ENCODE assay signal across 14 mouse cellular contexts in the genomic region with DNA sequence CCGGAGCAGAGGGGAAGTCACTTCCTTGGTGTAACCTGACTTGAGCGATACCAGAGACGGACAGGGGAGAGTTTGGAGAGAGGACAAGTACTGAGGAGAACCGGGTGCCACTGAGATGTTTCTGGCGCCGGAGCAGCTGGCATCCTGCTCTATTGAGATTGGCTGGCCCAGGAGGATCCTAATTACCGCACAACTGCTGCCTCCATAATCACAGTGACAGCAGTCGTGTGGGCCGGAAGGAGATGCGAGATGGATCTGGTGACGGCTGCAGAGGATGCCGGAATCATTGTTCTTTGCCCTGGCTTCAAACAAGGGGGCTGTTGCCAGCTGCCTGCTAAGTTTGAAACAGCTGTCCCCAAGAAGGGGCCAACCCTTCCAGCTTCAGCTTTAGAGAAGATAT.
DNase-seq lines count a peak whose midpoint lies in the region; ATAC-seq and TF ChIP-seq lines count a peak whose summit lies in the region.
"Had no signal": no experiment of that assay in that cellular context is flagged by ENCODE, and none has a peak within 500 bp of the region (broad histone marks: within the 10 kb centered on the region; RNA-seq: fewer than 3 reads in every experiment).

No protein-coding gene starts in this region.

- ATAC-seq in forebrain, embryonic 15.5 days (replicated peaks) = 0 out of 2 replicates have a peak, but pooled peaks have one; percentile 41
- ATAC-seq in forebrain, embryonic 12.5 days (ENCODE audit: low FRiP score) = no peak
- ATAC-seq in hindbrain, postnatal 0 days = peak; percentile 84
- no peak for ATAC-seq in hindbrain, embryonic 11.5 days (ENCODE audit: low FRiP score)

- H3K9me3 ChIP-seq in forebrain, embryonic 15.5 days = no peaks in the 10 kb centered on the region
- H3K9me3 ChIP-seq in forebrain, embryonic 12.5 days = no peaks in the 10 kb centered on the region
- H3K9me3 ChIP-seq in hindbrain, postnatal 0 days (ENCODE audit: low read length) = no peaks in the 10 kb centered on the region
- no peaks in the 10 kb centered on the region for H3K9me3 ChIP-seq in hindbrain, embryonic 11.5 days (ENCODE audit: control insufficient read depth, low read length)
- H3K9me3 ChIP-seq: embryonic facial prominence, embryonic 12.5 days; G1E; heart, embryonic 13.5 days; limb, embryonic 15.5 days; midbrain, embryonic 10.5 days had no signal

- no peak overlapping the region for H3K27ac ChIP-seq in forebrain, embryonic 15.5 days (replicated peaks)
- H3K27ac ChIP-seq in forebrain, embryonic 12.5 days = no peak overlapping the region
- H3K27ac ChIP-seq in hindbrain, postnatal 0 days = no peak overlapping the region
- H3K27ac ChIP-seq in hindbrain, embryonic 11.5 days (ENCODE audit: low read depth, low read length) = no peak overlapping the region
- H3K27ac ChIP-seq: embryonic facial prominence, embryonic 12.5 days; heart, embryonic 13.5 days; limb, embryonic 15.5 days; midbrain, embryonic 10.5 days had no signal

- no peak for TF ChIP-seq CTCF in hindbrain, postnatal 0 days (IDR thresholded peaks at IDR 0.05; ENCODE audit: low read depth)

- DNase-seq in hindbrain, postnatal 0 days (ENCODE audit: low spot score) = peak; percentile 72
- no peak for DNase-seq in hindbrain, embryonic 11.5 days (ENCODE audit: low spot score)
- DNase-seq in right cerebral cortex, postnatal 10 days (ENCODE audit: low spot score in 2 of 2) = peak; percentile 54 to 55
- DNase-seq in right cerebral cortex, postnatal 36 days (ENCODE audit: low spot score in 2 of 2) = no peak
- no peak for DNase-seq in spleen, adult 12 weeks (ENCODE audit: low spot score)
- DNase-seq in adrenal gland, adult 18-20 months (ENCODE audit: low spot score in 2 of 2) = no peak
- DNase-seq: cerebellum, adult 9-10 months had no signal

- no peak overlapping the region for H3K4me3 ChIP-seq in forebrain, embryonic 15.5 days
- no peak overlapping the region for H3K4me3 ChIP-seq in forebrain, embryonic 12.5 days (replicated peaks)
- H3K4me3 ChIP-seq in hindbrain, postnatal 0 days (ENCODE audit: low read length) = no peak overlapping the region
- no peak overlapping the region for H3K4me3 ChIP-seq in hindbrain, embryonic 11.5 days (ENCODE audit: low read depth, low read length)
- H3K4me3 ChIP-seq: embryonic facial prominence, embryonic 12.5 days; heart, embryonic 13.5 days; limb, embryonic 15.5 days; midbrain, embryonic 10.5 days had no signal

- H3K4me2 ChIP-seq in forebrain, embryonic 15.5 days (replicated peaks) = no peak overlapping the region
- no peak overlapping the region for H3K4me2 ChIP-seq in forebrain, embryonic 12.5 days
- H3K4me2 ChIP-seq in hindbrain, postnatal 0 days (ENCODE audit: low read depth, low read length) = 0 out of 2 replicates have a peak overlapping the region, but pooled peaks have one; percentile 18
- no peak overlapping the region for H3K4me2 ChIP-seq in hindbrain, embryonic 11.5 days (replicated peaks; ENCODE audit: low read depth, low read length)
- H3K4me2 ChIP-seq: embryonic facial prominence, embryonic 12.5 days; heart, embryonic 13.5 days; limb, embryonic 15.5 days had no signal

- no peak overlapping the region for H3K9ac ChIP-seq in forebrain, embryonic 15.5 days (replicated peaks)
- no peak overlapping the region for H3K9ac ChIP-seq in forebrain, embryonic 12.5 days
- H3K9ac ChIP-seq in hindbrain, postnatal 0 days (replicated peaks; ENCODE audit: low read length) = no peak overlapping the region
- H3K9ac ChIP-seq in hindbrain, embryonic 11.5 days (ENCODE audit: low read depth, low read length) = no peak overlapping the region
- H3K9ac ChIP-seq: embryonic facial prominence, embryonic 12.5 days; heart, embryonic 13.5 days; limb, embryonic 15.5 days had no signal

- no peaks in the 10 kb centered on the region for H3K36me3 ChIP-seq in forebrain, embryonic 15.5 days
- no peaks in the 10 kb centered on the region for H3K36me3 ChIP-seq in forebrain, embryonic 12.5 days (replicated peaks)
- no peaks in the 10 kb centered on the region for H3K36me3 ChIP-seq in hindbrain, postnatal 0 days (ENCODE audit: insufficient read depth, low read length)
- no peaks in the 10 kb centered on the region for H3K36me3 ChIP-seq in hindbrain, embryonic 11.5 days (ENCODE audit: control insufficient read depth, insufficient read depth, low read length)
- H3K36me3 ChIP-seq: embryonic facial prominence, embryonic 12.5 days; G1E; heart, embryonic 13.5 days; limb, embryonic 15.5 days; midbrain, embryonic 10.5 days had no signal

- 63% methylated on average over 12 of the region's 12 CpGs for WGBS in forebrain, embryonic 15.5 days
- 86% methylated on average over 12 of the region's 12 CpGs for WGBS in forebrain, embryonic 12.5 days
- 47% methylated on average over 12 of the region's 12 CpGs for WGBS in hindbrain, postnatal 0 days
- WGBS in hindbrain, embryonic 11.5 days = 76% methylated on average over 12 of the region's 12 CpGs

- no peaks in the 10 kb centered on the region for H3K27me3 ChIP-seq in forebrain, embryonic 15.5 days
- H3K27me3 ChIP-seq in forebrain, embryonic 12.5 days = no peaks in the 10 kb centered on the region; the same call in 1 of the 2 replicates
- no peaks in the 10 kb centered on the region for H3K27me3 ChIP-seq in hindbrain, postnatal 0 days (ENCODE audit: insufficient read depth, low read length)
- no peaks in the 10 kb centered on the region for H3K27me3 ChIP-seq in hindbrain, embryonic 11.5 days (ENCODE audit: control insufficient read depth, insufficient read depth, low read length)
- H3K27me3 ChIP-seq: embryonic facial prominence, embryonic 12.5 days; heart, embryonic 13.5 days; limb, embryonic 15.5 days had no signal

- peaks cover 9% of the 10 kb centered on the region; the same call in 1 of the 2 replicates for H3K4me1 ChIP-seq in forebrain, embryonic 15.5 days
- H3K4me1 ChIP-seq in forebrain, embryonic 12.5 days = no peaks in the 10 kb centered on the region; the same call in 1 of the 2 replicates
- H3K4me1 ChIP-seq in hindbrain, postnatal 0 days (ENCODE audit: insufficient read depth, low read length) = no peaks in the 10 kb centered on the region; the same call in 1 of the 2 replicates
- H3K4me1 ChIP-seq in hindbrain, embryonic 11.5 days (replicated peaks; ENCODE audit: control insufficient read depth, insufficient read depth, low read length) = no peaks in the 10 kb centered on the region
- H3K4me1 ChIP-seq: embryonic facial prominence, embryonic 12.5 days; heart, embryonic 13.5 days; limb, embryonic 15.5 days had no signal

Comparison
In these comparisons a context has a peak if more than half of its experiments do, and no peak if none do; other contexts are left out.
1. ATAC-seq: peak in forebrain, embryonic 15.5 days (single experiment) and hindbrain, postnatal 0 days (single experiment); none in forebrain, embryonic 12.5 days (single experiment) and hindbrain, embryonic 11.5 days (single experiment).
2. DNase-seq: peak in hindbrain, postnatal 0 days (single experiment) and right cerebral cortex, postnatal 10 days (2 of 2); none in hindbrain, embryonic 11.5 days (single experiment), right cerebral cortex, postnatal 36 days (0 of 2), spleen, adult 12 weeks (single experiment) and adrenal gland, adult 18-20 months (0 of 2).